Mouse (Mus musculus): ENCODE measurements around the gene Hdhd5. TPM values are rescaled to one million over a fixed set of nuclear protein-coding genes. Genes with fewer than 3 reads are reported as not detected.

The Hdhd5 gene
- polyA plus RNA-seq, 1 experiment from 2014 or later = 10.9 TPM

DNA sequence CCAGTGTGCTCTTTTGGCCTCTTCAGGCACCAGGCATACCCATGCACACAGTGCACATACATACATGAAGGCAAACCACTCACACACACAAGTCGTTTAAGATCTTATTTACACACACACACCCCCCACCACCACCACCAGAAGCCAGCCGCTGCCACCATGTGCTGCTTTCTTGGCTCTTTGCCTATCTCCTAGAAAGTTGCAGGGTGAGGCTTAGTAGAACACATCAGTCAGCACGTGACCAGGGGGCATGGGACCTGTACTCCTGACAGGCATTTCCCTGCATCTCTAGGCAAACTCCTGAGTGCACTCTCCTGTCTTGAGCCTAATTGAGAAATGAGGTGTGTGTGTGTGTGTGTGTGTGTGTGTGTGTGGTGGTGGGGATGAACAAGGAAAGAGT lies 46.1 kb downstream of the Hdhd5 start:
- H3K27me3 ChIP-seq (ENCODE audit: control insufficient read depth, insufficient read depth, low read length) = no peaks in the 10 kb centered on the region
- ATAC-seq (ENCODE audit: low FRiP score, low TSS enrichment) (no peak), DNase-seq (no peak)
- no peak overlapping the region for H3K4me3 ChIP-seq (replicated peaks; ENCODE audit: low read depth, low read length)
- no peak overlapping the region for H3K4me2 ChIP-seq (ENCODE audit: low read length)
- no peaks in the 10 kb centered on the region for H3K9me3 ChIP-seq (ENCODE audit: control insufficient read depth, low read length)
- peaks cover 7% of the 10 kb centered on the region; the same call in 1 of the 2 replicates for H3K4me1 ChIP-seq (ENCODE audit: control insufficient read depth, insufficient read depth, low read length)
- 79% methylated on average over 3 of the region's 3 CpGs for WGBS
- H3K36me3 ChIP-seq (ENCODE audit: control insufficient read depth, insufficient read depth, low read length) = no peaks in the 10 kb centered on the region
- H3K27ac ChIP-seq (replicated peaks; ENCODE audit: low read depth, low read length) = no peak overlapping the region
- no peak overlapping the region for H3K9ac ChIP-seq (replicated peaks; ENCODE audit: low read length)

DNA sequence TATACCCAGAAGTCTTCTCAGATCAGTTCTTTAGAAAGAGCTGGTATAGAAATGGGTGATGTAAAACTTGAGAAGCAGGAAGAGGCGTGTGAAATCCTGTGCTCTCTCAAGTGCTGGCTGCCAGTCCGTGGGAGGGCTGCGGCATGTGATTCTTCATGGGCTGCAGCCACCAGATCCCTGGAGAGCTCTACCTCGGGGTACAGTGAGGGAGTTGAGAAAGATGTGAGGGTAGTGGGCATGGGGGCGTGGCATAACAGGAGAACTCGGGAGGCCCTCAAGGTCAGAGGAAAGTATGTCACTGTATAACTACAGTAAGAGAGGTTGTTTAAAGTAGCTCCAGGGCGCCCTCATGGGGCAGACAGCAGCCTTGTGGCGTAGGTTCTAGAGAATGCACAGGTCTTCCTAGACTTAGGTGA lies 47.9 kb downstream of the Hdhd5 start:
- Histone ChIP-seq H3K27me3 (ENCODE audit: control insufficient read depth, insufficient read depth, low read length) (no peaks in the 10 kb centered on the region), H3K4me3 (replicated peaks; ENCODE audit: low read depth, low read length) (no peak overlapping the region), H3K27ac (replicated peaks; ENCODE audit: low read depth, low read length) (no peak overlapping the region), H3K9me3 (ENCODE audit: control insufficient read depth, low read length) (no peaks in the 10 kb centered on the region), H3K4me1 (ENCODE audit: control insufficient read depth, insufficient read depth, low read length) (no peaks in the 10 kb centered on the region), H3K36me3 (ENCODE audit: control insufficient read depth, insufficient read depth, low read length) (no peaks in the 10 kb centered on the region), H3K9ac (replicated peaks; ENCODE audit: low read length) (no peak overlapping the region), H3K4me2 (ENCODE audit: low read length) (no peak overlapping the region)
- WGBS = 41% methylated on average over 8 of the region's 8 CpGs
- DNase-seq = peak; percentile 66
- ATAC-seq (ENCODE audit: low FRiP score, low TSS enrichment) = no peak

DNA sequence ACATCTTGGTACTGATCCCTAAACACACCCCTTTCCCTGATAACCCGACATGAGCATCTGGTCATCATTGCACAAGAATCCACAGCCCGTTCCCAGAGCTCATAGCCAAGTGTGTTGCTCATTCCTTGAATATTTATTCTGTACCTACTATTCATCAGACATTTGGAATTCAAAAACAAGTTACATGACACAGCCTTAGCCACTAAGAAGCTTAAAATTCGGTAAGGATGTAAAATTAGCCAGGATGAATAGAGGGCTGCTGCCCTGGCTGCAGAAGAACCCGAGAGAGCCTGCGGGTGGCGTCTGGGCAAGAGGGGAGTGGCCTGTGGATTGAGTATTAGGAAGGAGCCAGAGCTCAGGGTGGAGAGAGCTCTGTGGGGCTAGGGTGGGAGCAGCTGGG lies 48.4 kb downstream of the Hdhd5 start:
- DNase-seq = no peak
- Histone ChIP-seq H3K4me3 (replicated peaks; ENCODE audit: low read depth, low read length) (no peak overlapping the region), H3K27ac (replicated peaks; ENCODE audit: low read depth, low read length) (no peak overlapping the region), H3K27me3 (ENCODE audit: control insufficient read depth, insufficient read depth, low read length) (no peaks in the 10 kb centered on the region), H3K9ac (replicated peaks; ENCODE audit: low read length) (no peak overlapping the region), H3K4me2 (ENCODE audit: low read length) (no peak overlapping the region), H3K4me1 (ENCODE audit: control insufficient read depth, insufficient read depth, low read length) (no peaks in the 10 kb centered on the region), H3K9me3 (ENCODE audit: control insufficient read depth, low read length) (no peaks in the 10 kb centered on the region), H3K36me3 (ENCODE audit: control insufficient read depth, insufficient read depth, low read length) (no peaks in the 10 kb centered on the region)
- WGBS = 36% methylated on average over 6 of the region's 6 CpGs
- no peak for ATAC-seq (ENCODE audit: low FRiP score, low TSS enrichment)

DNA sequence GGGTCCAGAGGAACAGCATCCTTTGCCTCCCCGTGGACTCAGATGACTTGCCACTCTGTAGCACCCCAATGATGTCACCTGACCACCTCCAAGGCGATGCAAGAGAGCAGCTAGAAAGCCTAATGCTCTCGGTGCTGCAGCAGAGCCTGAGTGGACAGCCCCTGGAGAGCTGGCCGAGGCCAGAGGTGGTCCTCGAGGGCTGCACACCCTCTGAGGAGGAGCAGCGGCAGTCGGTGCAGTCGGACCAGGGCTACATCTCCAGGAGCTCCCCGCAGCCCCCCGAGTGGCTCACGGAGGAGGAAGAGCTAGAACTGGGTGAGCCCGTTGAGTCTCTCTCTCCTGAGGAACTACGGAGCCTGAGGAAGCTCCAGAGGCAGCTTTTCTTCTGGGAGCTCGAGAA lies 49.1 kb downstream of the Hdhd5 start:
- 92% methylated on average over 14 of the region's 14 CpGs for WGBS
- Histone ChIP-seq H3K4me2 (ENCODE audit: low read length) (no peak overlapping the region), H3K27ac (replicated peaks; ENCODE audit: low read depth, low read length) (no peak overlapping the region), H3K27me3 (ENCODE audit: control insufficient read depth, insufficient read depth, low read length) (no peaks in the 10 kb centered on the region), H3K36me3 (ENCODE audit: control insufficient read depth, insufficient read depth, low read length) (no peaks in the 10 kb centered on the region), H3K4me3 (replicated peaks; ENCODE audit: low read depth, low read length) (no peak overlapping the region), H3K9me3 (ENCODE audit: control insufficient read depth, low read length) (no peaks in the 10 kb centered on the region), H3K9ac (replicated peaks; ENCODE audit: low read length) (no peak overlapping the region), H3K4me1 (ENCODE audit: control insufficient read depth, insufficient read depth, low read length) (no peaks in the 10 kb centered on the region)
- ATAC-seq (ENCODE audit: low FRiP score, low TSS enrichment) = no peak
- no peak for DNase-seq

DNA sequence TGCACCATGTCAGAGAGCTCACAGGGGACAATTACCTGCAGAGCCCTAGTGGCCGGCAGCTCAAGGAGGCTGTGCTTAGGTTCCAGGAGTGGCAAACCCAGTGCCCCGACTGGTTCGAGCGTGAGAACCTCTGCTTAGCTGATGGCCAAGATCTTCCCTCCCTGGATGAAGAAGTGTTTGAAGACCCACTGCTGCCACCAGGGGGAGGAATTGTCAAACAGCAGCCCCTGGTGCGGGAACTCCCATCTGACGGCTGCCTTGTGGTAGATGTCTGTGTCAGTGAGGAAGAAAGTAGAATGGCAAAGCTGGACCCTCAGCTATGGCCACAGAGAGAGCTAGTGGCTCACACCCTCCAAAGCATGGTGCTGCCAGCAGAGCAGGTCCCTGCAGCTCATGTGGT lies 49.6 kb downstream of the Hdhd5 start:
- H3K4me1 ChIP-seq (ENCODE audit: control insufficient read depth, insufficient read depth, low read length) = no peaks in the 10 kb centered on the region
- no peak overlapping the region for H3K4me2 ChIP-seq (ENCODE audit: low read length)
- no peak overlapping the region for H3K4me3 ChIP-seq (replicated peaks; ENCODE audit: low read depth, low read length)
- H3K27ac ChIP-seq (replicated peaks; ENCODE audit: low read depth, low read length) = no peak overlapping the region
- 91% methylated on average over 6 of the region's 6 CpGs for WGBS
- DNase-seq (no peak), ATAC-seq (ENCODE audit: low FRiP score, low TSS enrichment) (no peak)
- H3K27me3 ChIP-seq (ENCODE audit: control insufficient read depth, insufficient read depth, low read length) = no peaks in the 10 kb centered on the region
- H3K9ac ChIP-seq (replicated peaks; ENCODE audit: low read length) = no peak overlapping the region
- no peaks in the 10 kb centered on the region for H3K36me3 ChIP-seq (ENCODE audit: control insufficient read depth, insufficient read depth, low read length)
- H3K9me3 ChIP-seq (ENCODE audit: control insufficient read depth, low read length) = no peaks in the 10 kb centered on the region

DNA sequence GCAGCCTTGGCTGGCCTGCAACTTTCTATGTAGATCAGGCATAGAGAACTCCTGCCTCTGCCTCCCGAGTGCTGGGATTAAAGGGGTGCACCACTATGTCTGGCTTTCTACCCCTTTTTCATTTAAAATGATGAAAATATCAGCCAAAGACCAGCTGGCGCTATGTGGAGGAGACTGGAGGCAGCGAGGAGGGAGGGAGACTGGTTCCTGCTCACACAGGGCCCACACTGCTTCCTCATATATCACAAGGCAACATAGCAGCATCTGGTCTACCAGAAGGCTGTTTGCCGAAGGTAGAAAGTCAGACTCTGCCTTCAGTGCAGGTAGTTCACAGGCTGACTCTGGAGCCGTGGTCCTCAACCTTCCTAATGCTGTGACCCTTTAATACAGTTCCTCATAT lies 50.8 kb downstream of the Hdhd5 start:
- H3K4me2 ChIP-seq (ENCODE audit: low read length) = no peak overlapping the region
- H3K9ac ChIP-seq (replicated peaks; ENCODE audit: low read length) = no peak overlapping the region
- WGBS = 90% methylated on average over 5 of the region's 5 CpGs
- H3K4me3 ChIP-seq (replicated peaks; ENCODE audit: low read depth, low read length) = no peak overlapping the region
- ATAC-seq (ENCODE audit: low FRiP score, low TSS enrichment) (no peak), DNase-seq (no peak)
- H3K27me3 ChIP-seq (ENCODE audit: control insufficient read depth, insufficient read depth, low read length) = no peaks in the 10 kb centered on the region
- no peaks in the 10 kb centered on the region for H3K36me3 ChIP-seq (ENCODE audit: control insufficient read depth, insufficient read depth, low read length)
- no peaks in the 10 kb centered on the region for H3K9me3 ChIP-seq (ENCODE audit: control insufficient read depth, low read length)
- no peak overlapping the region for H3K27ac ChIP-seq (replicated peaks; ENCODE audit: low read depth, low read length)
- no peaks in the 10 kb centered on the region for H3K4me1 ChIP-seq (ENCODE audit: control insufficient read depth, insufficient read depth, low read length)

DNA sequence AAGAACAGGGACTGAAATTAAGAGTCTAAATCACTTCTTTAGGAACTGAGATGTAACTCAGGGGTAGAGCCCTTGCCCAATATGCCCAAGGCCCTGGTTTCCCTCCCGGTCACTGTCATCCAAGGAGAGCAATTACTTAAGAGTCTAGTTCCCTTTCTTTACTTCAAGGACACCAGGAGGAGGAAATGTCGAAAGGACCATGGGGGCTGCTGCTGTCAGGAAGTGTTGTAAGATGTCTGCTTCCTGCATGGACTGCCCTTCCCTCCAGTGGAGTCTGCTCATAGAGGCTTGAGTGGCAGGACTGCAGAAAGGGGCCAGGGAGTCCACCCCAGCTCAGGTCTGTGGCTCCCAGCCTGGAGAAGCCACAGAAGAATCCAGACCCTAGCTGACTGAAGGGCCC lies 51.8 kb downstream of the Hdhd5 start:
- H3K27ac ChIP-seq (replicated peaks; ENCODE audit: low read depth, low read length) = no peak overlapping the region
- no peak for ATAC-seq (ENCODE audit: low FRiP score, low TSS enrichment)
- no peaks in the 10 kb centered on the region for H3K9me3 ChIP-seq (ENCODE audit: control insufficient read depth, low read length)
- H3K9ac ChIP-seq (replicated peaks; ENCODE audit: low read length) = no peak overlapping the region
- 96% methylated on average over 2 of the region's 2 CpGs for WGBS
- no peaks in the 10 kb centered on the region for H3K27me3 ChIP-seq (ENCODE audit: control insufficient read depth, insufficient read depth, low read length)
- no peaks in the 10 kb centered on the region for H3K4me1 ChIP-seq (ENCODE audit: control insufficient read depth, insufficient read depth, low read length)
- no peak overlapping the region for H3K4me2 ChIP-seq (ENCODE audit: low read length)
- no peak for DNase-seq
- no peaks in the 10 kb centered on the region for H3K36me3 ChIP-seq (ENCODE audit: control insufficient read depth, insufficient read depth, low read length)
- H3K4me3 ChIP-seq (replicated peaks; ENCODE audit: low read depth, low read length) = no peak overlapping the region

DNA sequence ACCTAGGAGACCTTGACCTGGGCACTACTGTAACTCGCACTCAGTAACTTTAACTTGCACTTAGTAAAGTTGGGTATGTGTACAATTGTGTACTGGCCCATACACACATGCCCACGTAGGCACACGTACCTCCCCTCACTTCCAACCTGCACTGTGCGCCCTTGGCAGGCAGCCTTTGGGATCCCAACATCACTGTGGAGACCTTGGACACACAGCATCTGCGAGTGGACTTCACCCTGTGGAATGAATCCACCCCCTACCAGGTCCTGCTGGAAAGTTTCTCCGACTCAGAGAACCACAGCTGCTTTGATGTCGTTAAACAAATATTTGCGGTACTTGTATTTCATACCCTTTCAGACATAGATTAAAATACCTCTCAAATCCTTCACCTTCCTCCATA lies 55.8 kb downstream of the Hdhd5 start:
- 85% methylated on average over 8 of the region's 8 CpGs for WGBS

DNA sequence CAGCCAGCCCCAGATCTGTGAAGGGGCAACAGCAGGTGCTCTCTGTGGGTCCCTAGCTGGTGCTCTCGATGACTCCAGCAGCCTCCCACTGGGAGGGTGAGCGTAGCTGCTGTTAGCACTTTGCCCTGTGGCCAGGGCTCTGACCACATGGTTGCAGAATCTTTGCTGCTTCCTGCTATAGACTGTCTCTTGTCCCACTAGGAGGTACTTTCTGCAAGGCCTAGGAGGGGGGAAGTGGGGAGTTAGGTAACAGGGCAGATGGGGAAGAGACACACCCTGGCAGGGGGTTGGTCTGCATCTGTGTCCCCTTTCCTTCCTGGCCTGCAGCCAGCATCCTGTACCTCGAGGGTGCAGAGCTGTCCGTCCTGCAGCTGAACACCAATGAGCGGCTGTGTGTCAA lies 57.7 kb downstream of the Hdhd5 start:
- H3K36me3 ChIP-seq (ENCODE audit: control insufficient read depth, insufficient read depth, low read length) = no peaks in the 10 kb centered on the region
- H3K27me3 ChIP-seq (ENCODE audit: control insufficient read depth, insufficient read depth, low read length) = no peaks in the 10 kb centered on the region
- ATAC-seq (ENCODE audit: low FRiP score, low TSS enrichment) = peak; percentile 46; the same call in 1 of the 2 replicates
- 23% methylated on average over 5 of the region's 5 CpGs for WGBS
- no peak overlapping the region for H3K4me2 ChIP-seq (ENCODE audit: low read length)
- no peak for DNase-seq
- H3K4me1 ChIP-seq (ENCODE audit: control insufficient read depth, insufficient read depth, low read length) = peaks cover 13% of the 10 kb centered on the region
- no peaks in the 10 kb centered on the region for H3K9me3 ChIP-seq (ENCODE audit: control insufficient read depth, low read length)
- no peak overlapping the region for H3K4me3 ChIP-seq (replicated peaks; ENCODE audit: low read depth, low read length)
- no peak overlapping the region for H3K9ac ChIP-seq (replicated peaks; ENCODE audit: low read length)
- H3K27ac ChIP-seq (replicated peaks; ENCODE audit: low read depth, low read length) = peak overlapping the region; percentile 74

More for the DNA sequence above, 55.8 kb downstream of the Hdhd5 start:
- no peaks in the 10 kb centered on the region for H3K27me3 ChIP-seq (ENCODE audit: control insufficient read depth, insufficient read depth, low read length)
- H3K9me3 ChIP-seq (ENCODE audit: control insufficient read depth, low read length) = no peaks in the 10 kb centered on the region
- H3K4me1 ChIP-seq (ENCODE audit: control insufficient read depth, insufficient read depth, low read length) = peaks cover 13% of the 10 kb centered on the region
- H3K36me3 ChIP-seq (ENCODE audit: control insufficient read depth, insufficient read depth, low read length) = no peaks in the 10 kb centered on the region
- ATAC-seq (ENCODE audit: low FRiP score, low TSS enrichment) = no peak
- H3K4me2 ChIP-seq (ENCODE audit: low read length) = no peak overlapping the region
- no peak for DNase-seq
- H3K9ac ChIP-seq (replicated peaks; ENCODE audit: low read length) = no peak overlapping the region
- H3K27ac ChIP-seq (replicated peaks; ENCODE audit: low read depth, low read length) = no peak overlapping the region
- no peak overlapping the region for H3K4me3 ChIP-seq (replicated peaks; ENCODE audit: low read depth, low read length)

Measured in midbrain, embryonic 14.5 days (tissue).